Mouse (Mus musculus): ENCODE measurements at regions not wholly inside any gene's neighbourhood (a gene's known extent, or its start where the extent isn't known, plus 50 kb on each side); places are given as distances from the start of the nearest gene placed in this dataset.

DNA sequence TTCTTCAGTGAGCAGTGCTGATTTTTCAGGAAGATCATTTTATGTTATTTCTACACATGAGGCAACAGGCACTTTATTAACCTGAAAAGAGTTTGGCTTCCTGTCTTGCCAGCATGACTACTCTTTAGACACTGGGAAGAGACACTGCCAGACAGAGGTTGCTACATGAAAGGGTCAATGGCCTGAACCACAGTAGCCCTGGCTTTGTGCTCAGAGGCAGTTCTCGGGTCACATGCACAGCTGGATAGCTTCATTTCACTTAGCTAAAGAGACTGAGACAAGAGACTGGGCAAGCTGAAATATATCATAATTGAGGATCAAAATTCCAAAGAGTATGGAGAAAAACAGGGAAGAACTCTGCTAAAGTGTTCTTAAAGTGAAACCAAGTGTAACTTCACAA lies 74.9 kb upstream of the Hes1 start:
- no peaks in the 10 kb centered on the region for H3K27me3 ChIP-seq (ENCODE audit: control insufficient read depth, insufficient read depth, low read length)
- no peak overlapping the region for H3K4me2 ChIP-seq (replicated peaks; ENCODE audit: low read depth, low read length)
- H3K9me3 ChIP-seq (ENCODE audit: control insufficient read depth, low read length), result no peaks in the 10 kb centered on the region
- WGBS, result 17% methylated on average over 1 of the region's 1 CpGs
- ATAC-seq (ENCODE audit: low FRiP score), result no peak
- no peak for DNase-seq (ENCODE audit: low spot score)
- H3K4me3 ChIP-seq (ENCODE audit: low read depth, low read length), result no peak overlapping the region
- no peak overlapping the region for H3K27ac ChIP-seq (ENCODE audit: low read depth, low read length)
- H3K9ac ChIP-seq (ENCODE audit: low read depth, low read length), result no peak overlapping the region
- H3K4me1 ChIP-seq (replicated peaks; ENCODE audit: control insufficient read depth, insufficient read depth, low read length), result no peaks in the 10 kb centered on the region
- no peaks in the 10 kb centered on the region for H3K36me3 ChIP-seq (ENCODE audit: control insufficient read depth, insufficient read depth, low read length)

GRCm38 (mm10) chr16:29990393-29990792 lies 73.8 kb upstream of the Hes1 start:
- Histone ChIP-seq H3K4me2 (replicated peaks; ENCODE audit: low read depth, low read length) (no peak overlapping the region), H3K4me1 (replicated peaks; ENCODE audit: control insufficient read depth, insufficient read depth, low read length) (no peaks in the 10 kb centered on the region), H3K9ac (ENCODE audit: low read depth, low read length) (no peak overlapping the region), H3K9me3 (ENCODE audit: control insufficient read depth, low read length) (no peaks in the 10 kb centered on the region), H3K27me3 (ENCODE audit: control insufficient read depth, insufficient read depth, low read length) (no peaks in the 10 kb centered on the region), H3K4me3 (ENCODE audit: low read depth, low read length) (no peak overlapping the region), H3K27ac (ENCODE audit: low read depth, low read length) (no peak overlapping the region), H3K36me3 (ENCODE audit: control insufficient read depth, insufficient read depth, low read length) (no peaks in the 10 kb centered on the region)
- DNase-seq (ENCODE audit: low spot score), result no peak
- 84% methylated on average over 3 of the region's 3 CpGs for WGBS
- no peak for ATAC-seq (ENCODE audit: low FRiP score)

DNA sequence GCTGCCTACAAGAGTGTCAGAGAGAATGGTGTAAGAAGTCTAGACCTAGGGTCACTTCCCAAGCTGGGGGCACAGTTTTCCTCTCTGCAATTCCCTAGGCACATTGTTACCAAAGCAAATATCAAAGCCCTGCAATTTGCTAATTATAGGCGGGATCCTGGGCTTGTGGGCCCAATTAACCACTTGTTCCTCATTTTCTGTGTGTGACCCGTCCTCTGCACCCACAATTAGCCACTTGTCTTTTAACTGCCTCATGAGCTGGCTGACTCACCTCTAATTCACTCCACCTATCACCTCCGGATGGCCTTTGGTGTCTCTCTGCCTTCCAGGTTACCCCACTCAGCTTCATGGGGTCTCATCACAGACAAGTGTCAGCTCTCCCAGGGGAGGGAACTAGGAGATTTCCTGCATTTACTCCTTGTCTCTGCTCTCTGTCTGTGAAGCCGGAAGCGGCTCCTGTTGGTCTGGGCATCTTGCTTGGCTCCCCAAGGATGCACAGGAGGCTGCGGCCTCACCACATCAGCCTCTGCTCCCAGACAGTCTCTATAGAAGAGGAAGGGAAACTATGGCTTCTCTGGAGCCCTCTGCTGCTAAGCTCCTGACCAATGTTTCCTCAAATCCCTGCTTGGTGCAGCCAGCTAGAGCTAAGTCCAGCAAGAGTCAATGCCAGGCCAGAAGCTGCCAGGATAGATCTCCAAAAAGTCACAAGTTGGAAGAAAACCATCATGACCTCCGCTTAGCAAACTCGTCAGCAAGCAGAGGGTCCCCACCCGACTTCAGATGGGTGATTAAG lies 73.2 kb upstream of the Hes1 start:
- Histone ChIP-seq H3K4me1 (replicated peaks; ENCODE audit: control insufficient read depth, insufficient read depth, low read length) (no peaks in the 10 kb centered on the region; the same call in 1 of the 2 replicates), H3K27me3 (ENCODE audit: control insufficient read depth, insufficient read depth, low read length) (no peaks in the 10 kb centered on the region), H3K27ac (ENCODE audit: low read depth, low read length) (no peak overlapping the region), H3K4me3 (ENCODE audit: low read depth, low read length) (no peak overlapping the region), H3K4me2 (replicated peaks; ENCODE audit: low read depth, low read length) (no peak overlapping the region), H3K36me3 (ENCODE audit: control insufficient read depth, insufficient read depth, low read length) (no peaks in the 10 kb centered on the region), H3K9me3 (ENCODE audit: control insufficient read depth, low read length) (no peaks in the 10 kb centered on the region), H3K9ac (ENCODE audit: low read depth, low read length) (no peak overlapping the region)
- WGBS, result 84% methylated on average over 9 of the region's 9 CpGs
- DNase-seq (ENCODE audit: low spot score), result no peak
- ATAC-seq (ENCODE audit: low FRiP score), result no peak

DNA sequence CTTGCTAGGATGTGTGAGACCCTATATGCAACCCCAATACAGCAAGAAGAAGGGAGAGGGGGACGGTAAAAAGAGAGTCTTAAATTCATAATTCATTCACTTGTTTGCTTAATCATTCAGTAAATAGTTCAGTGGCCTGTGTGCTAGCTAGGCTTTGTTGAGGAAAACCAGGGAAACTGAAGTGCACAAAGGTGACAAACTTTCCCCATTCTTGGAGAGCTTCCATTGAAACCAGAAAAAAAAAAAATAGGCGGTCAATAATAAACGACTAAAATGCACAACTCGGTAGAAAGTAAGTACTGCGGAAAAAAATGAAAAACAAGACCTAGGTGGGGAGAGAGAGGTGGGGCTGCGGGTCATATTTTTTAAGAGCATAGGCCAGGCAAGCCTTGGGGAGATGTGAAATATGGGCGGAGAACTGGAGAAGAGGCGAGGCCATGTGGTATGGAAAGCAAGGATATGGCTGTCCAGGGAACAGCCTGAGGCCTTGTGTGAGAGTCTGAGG lies 72.3 kb upstream of the Hes1 start:
- H3K4me2 ChIP-seq (replicated peaks; ENCODE audit: low read depth, low read length), result no peak overlapping the region
- H3K36me3 ChIP-seq (ENCODE audit: control insufficient read depth, insufficient read depth, low read length), result no peaks in the 10 kb centered on the region
- H3K9ac ChIP-seq (ENCODE audit: low read depth, low read length), result no peak overlapping the region
- DNase-seq (ENCODE audit: low spot score) (no peak), ATAC-seq (ENCODE audit: low FRiP score) (no peak)
- peaks cover 3% of the 10 kb centered on the region; the same call in 1 of the 2 replicates for H3K4me1 ChIP-seq (replicated peaks; ENCODE audit: control insufficient read depth, insufficient read depth, low read length)
- no peaks in the 10 kb centered on the region for H3K9me3 ChIP-seq (ENCODE audit: control insufficient read depth, low read length)
- no peak overlapping the region for H3K27ac ChIP-seq (ENCODE audit: low read depth, low read length)
- H3K4me3 ChIP-seq (ENCODE audit: low read depth, low read length), result no peak overlapping the region
- H3K27me3 ChIP-seq (ENCODE audit: control insufficient read depth, insufficient read depth, low read length), result no peaks in the 10 kb centered on the region
- WGBS, result 90% methylated on average over 8 of the region's 8 CpGs

GRCm38 (mm10) chr16:29993111-29993510 lies 71.1 kb upstream of the Hes1 start:
- no peak overlapping the region for H3K9ac ChIP-seq (ENCODE audit: low read depth, low read length)
- 74% methylated on average over 7 of the region's 7 CpGs for WGBS
- no peak overlapping the region for H3K4me2 ChIP-seq (replicated peaks; ENCODE audit: low read depth, low read length)
- no peak for ATAC-seq (ENCODE audit: low FRiP score)
- no peak for DNase-seq (ENCODE audit: low spot score)
- no peak overlapping the region for H3K4me3 ChIP-seq (ENCODE audit: low read depth, low read length)
- no peak overlapping the region for H3K27ac ChIP-seq (ENCODE audit: low read depth, low read length)
- no peaks in the 10 kb centered on the region for H3K27me3 ChIP-seq (ENCODE audit: control insufficient read depth, insufficient read depth, low read length)
- H3K9me3 ChIP-seq (ENCODE audit: control insufficient read depth, low read length), result no peaks in the 10 kb centered on the region
- no peaks in the 10 kb centered on the region for H3K36me3 ChIP-seq (ENCODE audit: control insufficient read depth, insufficient read depth, low read length)
- H3K4me1 ChIP-seq (replicated peaks; ENCODE audit: control insufficient read depth, insufficient read depth, low read length), result peaks cover 3% of the 10 kb centered on the region; the same call in 1 of the 2 replicates

DNA sequence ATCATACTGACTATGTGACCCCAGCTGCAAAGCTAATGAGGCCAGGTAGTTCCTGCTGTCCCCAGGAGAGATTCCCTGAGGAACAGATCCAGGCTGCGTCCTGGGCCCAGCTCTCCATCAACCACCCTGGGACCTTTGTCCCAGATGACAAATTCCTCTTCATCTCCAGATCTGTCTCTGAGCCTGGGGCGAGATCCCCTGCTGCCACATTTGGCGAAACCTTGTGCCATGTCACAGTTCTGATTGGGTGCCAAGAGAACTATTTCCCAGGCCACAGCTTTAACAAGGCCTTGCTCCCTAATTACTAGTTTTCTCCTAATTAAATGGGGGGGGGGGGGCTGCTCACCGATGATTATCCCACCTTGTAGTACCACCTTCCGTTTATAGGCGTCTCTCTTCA lies 70.6 kb upstream of the Hes1 start:
- no peak overlapping the region for H3K9ac ChIP-seq (ENCODE audit: low read depth, low read length)
- no peaks in the 10 kb centered on the region for H3K9me3 ChIP-seq (ENCODE audit: control insufficient read depth, low read length)
- H3K27ac ChIP-seq (ENCODE audit: low read depth, low read length), result no peak overlapping the region
- H3K27me3 ChIP-seq (ENCODE audit: control insufficient read depth, insufficient read depth, low read length), result no peaks in the 10 kb centered on the region
- no peak overlapping the region for H3K4me2 ChIP-seq (replicated peaks; ENCODE audit: low read depth, low read length)
- peaks cover 3% of the 10 kb centered on the region; the same call in 1 of the 2 replicates for H3K4me1 ChIP-seq (replicated peaks; ENCODE audit: control insufficient read depth, insufficient read depth, low read length)
- no peaks in the 10 kb centered on the region for H3K36me3 ChIP-seq (ENCODE audit: control insufficient read depth, insufficient read depth, low read length)
- WGBS, result 73% methylated on average over 6 of the region's 6 CpGs
- DNase-seq (ENCODE audit: low spot score), result no peak
- no peak overlapping the region for H3K4me3 ChIP-seq (ENCODE audit: low read depth, low read length)
- ATAC-seq (ENCODE audit: low FRiP score), result no peak

DNA sequence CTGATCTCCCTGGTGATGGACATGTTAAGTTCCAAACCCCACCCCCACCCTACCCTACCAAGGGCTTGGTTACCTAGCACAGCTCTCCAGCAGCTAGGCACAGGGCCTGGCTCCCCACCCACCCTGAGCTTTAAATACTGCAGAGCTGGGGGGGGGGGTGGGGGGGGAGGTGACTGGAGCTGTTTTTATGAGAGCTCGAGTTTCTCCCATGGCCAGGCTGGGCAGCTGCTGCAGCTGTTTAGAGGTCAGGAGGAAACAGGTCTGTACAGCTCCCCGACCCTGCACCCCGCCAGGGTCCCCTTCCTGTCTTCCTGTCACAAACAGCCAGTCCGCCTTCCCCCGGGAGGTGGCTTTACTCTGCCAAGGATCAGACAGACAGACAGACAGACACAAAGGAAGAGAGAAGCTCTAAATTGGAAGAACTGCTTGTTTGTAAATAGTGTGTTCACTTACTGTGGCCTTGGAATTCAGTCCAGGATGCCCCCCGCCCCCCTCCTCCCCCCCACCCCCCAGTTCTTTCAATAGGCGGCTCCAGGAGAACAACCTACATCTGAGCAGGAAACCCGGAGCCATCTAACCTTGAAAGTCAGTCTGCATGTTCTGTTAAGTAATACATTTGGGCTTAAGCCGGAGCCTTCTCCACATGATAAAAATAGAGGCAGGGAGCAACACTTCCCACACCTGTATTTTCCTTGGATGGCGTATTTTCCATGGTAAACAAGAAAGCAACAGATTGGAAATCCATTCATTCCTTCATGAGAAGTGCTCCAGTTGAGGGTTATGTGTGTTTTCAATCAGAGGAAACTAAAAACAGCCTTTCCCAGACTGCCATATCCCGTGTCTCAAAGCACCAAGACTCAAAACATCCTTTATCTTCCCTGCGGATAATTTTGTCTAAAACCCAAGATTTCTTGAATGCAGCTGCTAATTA lies 67.8 kb upstream of the Hes1 start:
- H3K9me3 ChIP-seq (ENCODE audit: control insufficient read depth, low read length), result no peaks in the 10 kb centered on the region
- no peaks in the 10 kb centered on the region for H3K27me3 ChIP-seq (ENCODE audit: control insufficient read depth, insufficient read depth, low read length)
- H3K4me1 ChIP-seq (replicated peaks; ENCODE audit: control insufficient read depth, insufficient read depth, low read length), result peaks cover 3% of the 10 kb centered on the region; the same call in 1 of the 2 replicates
- H3K4me2 ChIP-seq (replicated peaks; ENCODE audit: low read depth, low read length), result no peak overlapping the region
- no peak overlapping the region for H3K4me3 ChIP-seq (ENCODE audit: low read depth, low read length)
- no peak overlapping the region for H3K9ac ChIP-seq (ENCODE audit: low read depth, low read length)
- ATAC-seq (ENCODE audit: low FRiP score), result no peak
- no peak overlapping the region; the same call in 1 of the 2 replicates for H3K27ac ChIP-seq (ENCODE audit: low read depth, low read length)
- WGBS, result 37% methylated on average over 12 of the region's 12 CpGs
- no peaks in the 10 kb centered on the region for H3K36me3 ChIP-seq (ENCODE audit: control insufficient read depth, insufficient read depth, low read length)
- no peak for DNase-seq (ENCODE audit: low spot score)

DNA sequence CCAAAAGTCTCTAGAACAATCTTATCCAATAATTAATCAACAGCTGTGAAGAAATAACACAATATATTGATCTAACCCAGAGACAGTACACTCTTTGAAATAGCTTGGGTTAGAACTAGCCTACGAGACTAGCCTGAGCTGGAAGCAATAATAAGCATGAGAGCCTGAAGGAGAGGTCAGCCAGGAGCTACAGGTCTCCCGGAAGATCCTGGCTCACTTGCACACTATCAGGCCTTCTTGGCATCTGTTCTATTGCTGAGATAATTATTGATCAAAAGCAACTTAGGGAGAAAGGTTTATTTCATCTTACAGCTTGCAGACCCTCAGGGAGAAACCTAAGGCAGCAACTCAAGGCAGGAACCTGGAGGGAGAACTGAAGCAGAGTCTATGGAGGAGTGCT lies 64.0 kb upstream of the Hes1 start:
- 94% methylated on average over 2 of the region's 2 CpGs for WGBS

More for the DNA sequence above, 64.0 kb upstream of the Hes1 start:
- Histone ChIP-seq H3K9me3 (ENCODE audit: control insufficient read depth, low read length) (no peaks in the 10 kb centered on the region), H3K4me1 (replicated peaks; ENCODE audit: control insufficient read depth, insufficient read depth, low read length) (peaks cover 3% of the 10 kb centered on the region; the same call in 1 of the 2 replicates), H3K27ac (ENCODE audit: low read depth, low read length) (no peak overlapping the region), H3K27me3 (ENCODE audit: control insufficient read depth, insufficient read depth, low read length) (no peaks in the 10 kb centered on the region), H3K9ac (ENCODE audit: low read depth, low read length) (no peak overlapping the region), H3K4me2 (replicated peaks; ENCODE audit: low read depth, low read length) (no peak overlapping the region), H3K36me3 (ENCODE audit: control insufficient read depth, insufficient read depth, low read length) (no peaks in the 10 kb centered on the region), H3K4me3 (ENCODE audit: low read depth, low read length) (no peak overlapping the region)
- DNase-seq (ENCODE audit: low spot score) (no peak), ATAC-seq (ENCODE audit: low FRiP score) (no peak)
